Mouse (Mus musculus) liver, postnatal 0 days (tissue): ENCODE measurements around the gene Zfp780b. TPM values are rescaled to one million over a fixed set of nuclear protein-coding genes. Genes with fewer than 3 reads are reported as not detected.
"Not testable (repeated sequence)": the region's sequence is repeated elsewhere in the genome, so short reads cannot be mapped to it uniquely, and the experiment has no call there.

Experiments used
- ATAC-seq: fragments of 200-750 bp; cut with Nextera tagmentation; 2 replicates; pipeline ENCODE4 v1.8.0; 2017; ENCODE audit warnings: mild to moderate bottlenecking, moderate library complexity
- DNase-seq: peaks from one replicate; pipeline ENCODE4 v3.0.0-alpha.2; 2016
- H3K27ac ChIP-seq: fragments of 300-500 bp; sonication (generic); 2 replicates; pipeline ENCODE4 v1.5.1; 2014; ENCODE audit warnings: antibody characterized with exemption, moderate library complexity, mild to moderate bottlenecking, low read depth
- H3K27me3 ChIP-seq: fragments of 300-500 bp; sonication (generic); 2 replicates; pipeline ENCODE4 v1.6.1; 2014; ENCODE audit warnings: low read length, control low read depth, mixed read lengths; ENCODE audit not compliant: insufficient read depth
- H3K36me3 ChIP-seq: fragments of 300-500 bp; sonication (generic); replicated peaks from 2 replicates; pipeline ENCODE4 v1.6.1; 2014; ENCODE audit warnings: mild to moderate bottlenecking, control low read depth, low read length, moderate library complexity, mixed read lengths; ENCODE audit not compliant: insufficient read depth
- H3K4me1 ChIP-seq: fragments of 300-500 bp; sonication (generic); 2 replicates; pipeline ENCODE4 v1.6.1; 2014; ENCODE audit warnings: antibody characterized with exemption, mild to moderate bottlenecking, control low read depth; ENCODE audit not compliant: insufficient read depth
- H3K4me2 ChIP-seq: fragments of 300-500 bp; sonication (generic); 2 replicates; pipeline ENCODE4 v1.6.1; 2014; ENCODE audit warnings: low read depth, mild to moderate bottlenecking, low read length, moderate library complexity, mixed read lengths
- H3K4me3 ChIP-seq: fragments of 300-500 bp; sonication (generic); 2 replicates; pipeline ENCODE4 v1.5.1; 2014; ENCODE audit warnings: low read depth, low read length
- H3K9ac ChIP-seq: fragments of 300-500 bp; sonication (generic); replicated peaks from 2 replicates; pipeline ENCODE4 v1.6.1; 2014; ENCODE audit warnings: mild to moderate bottlenecking, moderate library complexity
- H3K9me3 ChIP-seq: fragments of 300-500 bp; sonication (generic); 2 replicates; pipeline ENCODE4 v1.6.1; 2016; ENCODE audit warnings: mild to moderate bottlenecking, control low read depth, low read length, mixed read lengths
- CTCF ChIP-seq: sonication (generic); IDR thresholded peaks from 2 replicates; pipeline ENCODE4 v1.5.1; 2016; ENCODE audit warnings: antibody characterized with exemption, low read depth
- EP300 ChIP-seq: IDR thresholded peaks from 2 replicates; pipeline ENCODE4 v1.6.1; 2016; ENCODE audit warnings: antibody characterized with exemption, low read depth, mild to moderate bottlenecking
- WGBS: fragments of 180-500 bp; shearing (Covaris S2); extraction: QIAGEN DNeasy Blood & Tissue Kit; methylation state at CpG from one replicate; pipeline ENCODE4 v1.1.7; 2014; ENCODE audit not compliant: insufficient replicate concordance; 5-methylcytosine and 5-hydroxymethylcytosine counted together
- polyA plus RNA-seq: library from polyadenylated mRNA; unstranded; fragments of >200 nt; fragmentation: Nextera tagmentation; extraction: Ambion mirVana; gene quantifications from 2 replicates; pipeline ENCODE4 v1.2.1, GENCODE M21; 2015

Zfp780b gene
- polyA plus RNA-seq: 2.4 and 3.0 TPM in 2 replicates

DNA sequence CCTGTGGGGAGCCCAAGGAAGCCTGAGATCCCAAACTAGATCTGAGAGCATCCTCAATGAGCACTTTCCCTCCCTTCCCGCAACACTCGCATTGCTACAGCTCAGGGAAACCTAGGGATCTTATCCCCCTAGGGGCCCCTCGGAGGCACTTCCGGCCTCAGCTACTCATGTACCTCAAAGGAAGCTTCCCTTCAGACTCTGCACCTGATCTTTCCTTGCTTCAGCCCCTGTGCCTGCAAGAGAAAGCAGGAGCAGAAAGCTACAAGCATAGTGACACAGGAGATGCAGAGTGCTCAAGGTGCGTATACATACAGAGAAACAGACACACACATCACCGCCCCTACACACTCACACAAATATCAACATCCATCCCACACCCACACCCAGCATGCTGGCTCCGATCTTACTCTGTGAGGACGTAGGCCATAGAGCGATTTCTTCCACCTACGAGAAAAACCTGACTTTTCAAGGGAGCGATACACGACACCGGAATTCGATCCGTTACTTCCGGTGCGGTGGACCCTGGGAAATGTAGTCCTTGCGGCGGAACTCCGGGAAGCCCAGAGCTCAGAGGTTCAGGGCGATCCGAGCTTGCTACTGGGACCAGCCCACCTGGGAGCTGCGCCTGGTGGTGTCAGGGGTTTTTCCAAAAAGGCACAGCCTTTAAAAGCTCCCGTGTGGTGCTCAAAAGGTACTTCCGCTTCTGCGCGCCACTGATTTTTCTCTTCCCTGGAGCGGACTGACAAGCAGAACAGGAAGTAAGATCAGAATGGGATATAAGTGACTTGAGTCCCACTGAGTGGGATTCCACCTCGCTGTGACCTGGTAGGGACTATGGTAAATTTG lies at the start of gene Zfp780b:
TSS of gene Zfp780b (minus strand) at position 489 of the 846 bp plus-strand sequence.
- peaks cover 8% of the 10 kb centered on the region for H3K9me3 ChIP-seq
- peak within 1 kb of the TSS; percentile 83 for H3K27ac ChIP-seq
- DNase-seq (peak; percentile 87), ATAC-seq (peak; percentile 93)
- TF ChIP-seq EP300 (no peak), CTCF (no peak)
- H3K27me3 ChIP-seq: no peaks in the 10 kb centered on the region
- under 1% methylated on average over 29 of the region's 29 CpGs for WGBS
- H3K36me3 ChIP-seq: no peaks in the 10 kb centered on the region; the same call in 1 of the 2 replicates
- peak within 1 kb of the TSS; percentile 83 for H3K4me3 ChIP-seq
- peak within 1 kb of the TSS; percentile 89 for H3K9ac ChIP-seq
- peaks cover 7% of the 10 kb centered on the region; the same call in 1 of the 2 replicates for H3K4me1 ChIP-seq
- H3K4me2 ChIP-seq: peak within 1 kb of the TSS; percentile 90

DNA sequence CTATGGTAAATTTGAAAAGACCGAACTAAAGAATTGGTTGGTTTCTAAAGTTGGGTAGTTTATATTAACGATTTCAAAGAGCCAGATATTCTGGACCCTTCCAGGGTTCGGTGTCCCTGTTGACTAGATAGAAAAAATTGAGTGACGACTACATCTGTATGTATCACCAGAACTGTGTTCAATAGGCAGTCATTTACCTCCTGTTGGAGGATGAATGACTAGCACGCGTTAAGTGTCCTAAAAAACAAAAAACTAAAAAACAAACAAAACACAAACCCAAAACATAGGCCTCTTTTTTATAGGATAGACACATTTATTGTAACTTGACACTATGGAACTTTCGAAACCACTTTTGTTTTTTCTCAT lies 35.5 kb upstream of the Zfp780b start:
- peaks cover 14% of the 10 kb centered on the region for H3K4me1 ChIP-seq
- peak overlapping the region; percentile 52; the same call in 1 of the 2 replicates for H3K27ac ChIP-seq
- no peaks in the 10 kb centered on the region for H3K27me3 ChIP-seq
- DNase-seq (no peak), ATAC-seq (peak; percentile 36; the same call in 1 of the 2 replicates)
- no peak for TF ChIP-seq EP300
- TF ChIP-seq CTCF: no peak
- H3K4me3 ChIP-seq: peak overlapping the region; percentile 77
- H3K36me3 ChIP-seq: no peaks in the 10 kb centered on the region
- no peaks in the 10 kb centered on the region for H3K9me3 ChIP-seq
- WGBS: 24% methylated on average over 7 of the region's 7 CpGs
- H3K4me2 ChIP-seq: peak overlapping the region; percentile 94
- peak overlapping the region; percentile 76 for H3K9ac ChIP-seq

DNA sequence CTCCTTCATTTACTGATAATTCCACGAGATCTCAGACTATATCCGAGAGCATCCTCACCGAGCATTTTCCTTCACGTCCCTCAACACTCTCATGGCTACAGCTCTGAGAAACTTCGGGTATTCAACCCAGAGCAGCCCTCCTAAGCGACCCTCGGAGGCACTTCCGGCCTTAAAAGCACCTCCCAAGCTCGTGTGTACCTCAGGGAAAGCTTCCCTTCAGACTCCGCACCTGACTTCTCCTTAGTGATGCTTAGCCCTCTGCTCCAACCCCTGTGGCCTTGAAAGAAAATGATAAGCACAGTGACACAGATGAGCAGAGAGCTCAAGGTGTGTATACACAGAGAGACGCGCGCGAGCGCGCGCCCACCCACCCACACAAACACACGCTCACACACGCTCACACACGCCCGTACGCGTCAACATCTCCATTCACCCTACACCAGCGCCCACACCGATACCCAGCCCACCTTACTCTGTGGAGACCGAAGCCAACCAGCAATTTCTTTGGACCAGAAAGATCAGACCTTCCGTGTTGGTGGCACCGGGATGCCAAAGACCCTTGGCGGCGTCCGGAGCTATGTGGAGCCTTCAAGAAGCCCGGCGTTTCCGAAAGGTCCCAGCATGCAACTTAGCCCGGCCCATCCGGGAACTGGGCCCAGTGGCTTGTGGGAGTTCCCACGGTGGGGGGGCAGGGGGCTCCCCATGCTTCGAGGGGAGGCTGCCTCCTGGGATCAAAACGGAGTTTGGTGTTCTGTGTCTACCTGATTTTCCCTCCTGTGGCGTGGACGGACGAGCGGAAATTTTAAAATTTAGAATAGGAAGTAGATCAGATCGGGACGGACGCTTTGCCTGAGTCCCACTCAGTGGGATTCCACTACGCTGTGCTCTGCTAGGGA lies 34.8 kb upstream of the Zfp780b start, which contains the start of gene Zfp850:
TSS of gene Zfp850 (minus strand) at position 567 of the 896 bp plus-strand sequence.
- Histone ChIP-seq H3K27me3 (no peaks in the 10 kb centered on the region), H3K36me3 (no peaks in the 10 kb centered on the region), H3K27ac (peak within 1 kb of the TSS; percentile 52), H3K4me1 (peaks cover 14% of the 10 kb centered on the region), H3K4me2 (peak within 1 kb of the TSS; percentile 94), H3K4me3 (peak within 1 kb of the TSS; percentile 77), H3K9ac (peak within 1 kb of the TSS; percentile 76), H3K9me3 (no peaks in the 10 kb centered on the region)
- ATAC-seq (peak; percentile 90), DNase-seq (peak; percentile 79)
- TF ChIP-seq CTCF (no peak), EP300 (no peak)
- 2% methylated on average over 47 of the region's 47 CpGs for WGBS

DNA sequence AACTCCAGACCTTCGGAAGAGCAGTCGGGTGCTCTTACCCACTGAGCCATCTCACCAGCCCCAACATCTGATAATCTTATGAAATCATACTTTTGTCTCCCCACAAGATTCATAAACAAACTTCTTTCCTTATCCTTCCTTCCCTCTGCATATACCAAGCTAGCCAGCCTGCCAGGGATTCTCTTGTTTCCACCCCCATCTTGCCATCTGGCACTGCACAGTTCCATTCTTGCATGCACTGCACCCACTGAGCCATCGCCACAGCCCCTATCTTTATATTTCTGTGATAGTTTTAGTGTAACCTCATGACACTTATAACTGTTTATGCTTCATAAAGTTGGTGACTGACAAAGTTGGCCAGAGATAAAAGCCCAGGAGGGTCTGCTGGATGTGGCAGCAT lies 31.3 kb upstream of the Zfp780b start:
- WGBS: 89% methylated on average over 3 of the region's 3 CpGs
- Histone ChIP-seq H3K9ac (no peak overlapping the region), H3K4me2 (no peak overlapping the region), H3K27ac (no peak overlapping the region), H3K4me3 (no peak overlapping the region), H3K27me3 (no peaks in the 10 kb centered on the region), H3K9me3 (no peaks in the 10 kb centered on the region), H3K4me1 (peaks cover 14% of the 10 kb centered on the region), H3K36me3 (no peaks in the 10 kb centered on the region)
- ATAC-seq (no peak), DNase-seq (no peak)
- no peak for TF ChIP-seq CTCF
- TF ChIP-seq EP300: no peak

DNA sequence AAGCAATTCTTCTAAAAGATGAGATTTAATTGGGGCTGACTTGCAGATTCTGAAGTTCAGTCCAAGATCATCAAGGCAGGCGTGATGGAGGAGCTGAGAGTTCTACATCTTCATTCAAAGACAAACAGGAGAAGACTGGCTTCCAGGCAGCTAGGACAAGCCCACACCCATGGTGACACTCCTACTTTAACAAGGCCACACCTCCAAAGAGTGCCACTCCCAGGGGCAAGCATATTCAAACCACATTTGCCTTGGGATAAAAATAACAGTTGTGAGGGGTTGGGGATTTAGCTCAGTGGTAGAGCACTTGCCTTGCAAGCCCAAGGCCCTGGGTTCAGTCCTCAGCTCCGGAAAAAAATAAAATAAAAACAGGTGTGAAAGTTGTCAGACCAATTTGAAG lies 3.2 kb upstream of the Zfp780b start:
- no peak for TF ChIP-seq CTCF
- TF ChIP-seq EP300: no peak
- no peak for DNase-seq
- H3K4me2 ChIP-seq: no peak overlapping the region
- no peak overlapping the region for H3K27ac ChIP-seq
- H3K27me3 ChIP-seq: no peaks in the 10 kb centered on the region
- H3K9ac ChIP-seq: no peak overlapping the region
- 72% methylated on average over 2 of the region's 2 CpGs for WGBS
- no peak overlapping the region for H3K4me3 ChIP-seq
- H3K9me3 ChIP-seq: peaks cover 26% of the 10 kb centered on the region
- H3K4me1 ChIP-seq: peaks cover 7% of the 10 kb centered on the region; the same call in 1 of the 2 replicates
- ATAC-seq: no peak
- H3K36me3 ChIP-seq: no peaks in the 10 kb centered on the region

DNA sequence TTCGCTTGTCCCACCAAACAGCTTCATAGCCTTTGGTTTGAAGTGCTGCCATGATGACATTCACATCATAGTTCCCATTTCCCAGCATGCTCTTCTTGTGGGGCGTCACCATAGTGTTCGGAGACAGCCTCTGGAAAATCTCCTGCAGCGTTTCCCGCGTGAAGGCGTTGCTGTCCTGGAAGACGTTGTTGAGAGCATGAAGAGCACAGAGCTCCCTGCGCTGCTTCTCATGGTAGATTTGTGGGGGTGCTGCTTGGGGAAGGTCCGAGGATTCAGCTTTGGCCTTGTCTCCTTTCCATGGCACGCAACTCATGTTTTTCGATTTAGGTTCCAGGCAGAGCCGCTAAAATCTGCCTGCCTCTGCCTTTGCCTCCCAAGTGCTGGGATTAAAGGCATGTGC lies 29.5 kb downstream of the Zfp780b start:
- not testable (repeated sequence) for DNase-seq, H3K4me1 ChIP-seq, H3K36me3 ChIP-seq, H3K9ac ChIP-seq, H3K27ac ChIP-seq, H3K27me3 ChIP-seq, H3K4me2 ChIP-seq, H3K9me3 ChIP-seq, ATAC-seq, H3K4me3 ChIP-seq
- 88% methylated on average over 13 of the region's 13 CpGs for WGBS
